Mouse (Mus musculus) spleen, postnatal 10 days (tissue): ENCODE measurements at regions not wholly inside any gene's neighbourhood (a gene's known extent, or its start where the extent isn't known, plus 50 kb on each side); places are given as distances from the start of the nearest gene placed in this dataset.

Experiments used
- DNase-seq, 2 experiments: peaks; one replicate each; pipeline ENCODE4 v3.0.0; 2021 to 2022; ENCODE audit warnings: low spot score in 2 of 2

- no peak for DNase-seq
Observed at GRCm38 (mm10) chr8:89202484-89203096, 158.6 kb upstream of the Sall1 start.

- no peak for DNase-seq
Observed at GRCm38 (mm10) chr8:89200301-89200700, 156.3 kb upstream of the Sall1 start.

- DNase-seq, result no peak
Observed at GRCm38 (mm10) chr8:89185314-89185713, 141.4 kb upstream of the Sall1 start.

GRCm38 (mm10) chr8:89175631-89176030, 131.7 kb upstream of the Sall1 start:
- no peak for DNase-seq

DNA sequence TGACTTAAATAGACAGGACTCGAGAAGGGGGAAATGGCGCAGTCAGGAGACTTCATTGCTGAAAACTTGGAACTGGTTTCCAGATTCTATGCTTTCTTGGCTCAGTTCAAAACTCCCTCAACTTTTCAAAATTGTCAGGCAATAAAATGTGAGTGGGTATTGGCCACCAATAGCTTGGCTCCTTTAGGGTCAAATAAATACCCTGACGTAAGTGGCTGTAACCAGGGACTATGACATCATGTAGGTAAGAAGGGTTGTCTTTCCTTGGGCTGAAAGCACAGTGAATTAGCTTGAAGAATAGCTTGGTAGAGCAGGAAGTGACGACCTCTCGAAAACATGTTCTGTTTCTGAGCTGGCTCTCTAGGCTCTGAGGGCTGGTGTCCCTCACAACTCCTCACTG, 127.6 kb upstream of the Sall1 start:
- no peak for DNase-seq

GRCm38 (mm10) chr8:89169484-89169883, 125.5 kb upstream of the Sall1 start:
- no peak for DNase-seq

GRCm38 (mm10) chr8:89167026-89167425, 123.1 kb upstream of the Sall1 start:
- DNase-seq, result no peak

- DNase-seq, result no peak
Observed at GRCm38 (mm10) chr8:89156909-89157308, 112.9 kb upstream of the Sall1 start.

DNA sequence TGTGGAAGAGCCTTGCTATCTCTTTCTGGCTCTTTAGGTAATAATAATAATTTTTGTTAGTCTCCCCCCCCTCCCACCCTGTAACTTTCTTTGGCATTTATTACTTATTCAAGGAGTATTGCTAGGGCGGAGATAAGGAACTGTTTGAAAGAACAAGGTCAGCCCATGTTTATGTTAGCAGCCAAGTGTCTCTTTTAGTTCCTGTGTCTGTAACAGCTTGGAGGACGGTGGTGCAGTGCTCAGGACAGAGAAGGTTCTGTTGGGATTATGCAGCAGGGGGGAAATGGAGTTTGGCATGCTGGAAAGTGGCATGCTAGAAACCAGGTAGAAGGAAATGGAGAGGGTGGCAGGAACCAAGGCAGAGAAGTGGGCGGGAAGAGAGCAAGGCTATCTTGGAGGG, 109.6 kb upstream of the Sall1 start:
- no peak for DNase-seq

DNA sequence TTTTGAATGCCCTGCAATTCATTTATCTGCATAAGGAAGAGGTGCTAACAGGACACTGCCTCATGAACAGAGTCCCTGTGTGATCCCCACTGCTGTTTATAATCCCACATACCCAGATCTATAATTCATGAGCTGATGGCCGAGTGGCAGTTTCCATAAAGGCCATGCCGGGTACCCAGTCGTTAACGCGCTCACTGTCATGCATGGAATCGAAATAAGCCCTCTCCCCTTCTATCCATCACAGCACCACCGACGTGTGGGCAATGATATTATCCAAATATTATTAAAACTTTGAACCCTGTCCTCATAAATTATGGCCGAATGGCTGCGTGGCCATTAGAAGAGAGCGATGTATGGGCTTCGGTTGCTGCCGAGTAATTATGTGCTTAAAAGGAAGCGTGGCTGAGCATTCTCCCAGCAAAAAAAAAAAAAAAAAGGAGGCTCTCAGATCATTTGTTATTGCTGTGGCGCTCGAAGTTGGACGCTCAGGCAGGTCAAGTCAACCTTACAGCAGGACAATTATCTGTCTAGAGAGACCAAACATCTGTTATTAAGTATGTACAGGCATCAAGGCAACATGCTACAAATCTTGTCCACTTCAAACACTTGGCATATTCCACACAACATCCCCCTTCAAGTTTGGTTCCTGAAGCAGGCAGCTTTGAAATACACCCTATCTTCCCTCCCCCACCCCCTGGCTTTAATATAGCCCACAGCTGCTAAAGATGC, 109.1 kb upstream of the Sall1 start:
- no peak for DNase-seq

DNA sequence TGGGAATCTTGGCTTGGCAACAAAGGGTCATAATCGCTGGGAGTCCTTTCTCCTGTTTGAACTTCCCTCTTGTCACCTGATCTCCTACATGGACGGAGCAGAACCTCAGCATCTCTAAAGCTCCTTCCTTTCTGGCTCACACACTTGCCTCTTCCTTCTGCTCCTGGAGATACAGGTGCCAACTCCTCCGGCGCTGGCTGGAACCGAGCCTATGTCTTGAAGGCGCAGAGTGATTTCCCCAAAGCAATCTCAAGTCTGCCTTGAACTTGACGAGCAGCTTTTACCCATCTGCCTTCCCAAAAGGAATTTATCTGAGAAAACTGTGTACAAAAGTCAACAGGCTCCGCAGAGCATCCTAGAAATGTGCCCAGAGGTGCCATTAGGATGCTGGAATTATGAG, 108.4 kb upstream of the Sall1 start:
- DNase-seq, result no peak

GRCm38 (mm10) chr8:89150952-89151351, 107.0 kb upstream of the Sall1 start:
- DNase-seq, result no peak

- DNase-seq, result no peak
Observed at GRCm38 (mm10) chr8:89141529-89142235, 97.7 kb upstream of the Sall1 start.

DNA sequence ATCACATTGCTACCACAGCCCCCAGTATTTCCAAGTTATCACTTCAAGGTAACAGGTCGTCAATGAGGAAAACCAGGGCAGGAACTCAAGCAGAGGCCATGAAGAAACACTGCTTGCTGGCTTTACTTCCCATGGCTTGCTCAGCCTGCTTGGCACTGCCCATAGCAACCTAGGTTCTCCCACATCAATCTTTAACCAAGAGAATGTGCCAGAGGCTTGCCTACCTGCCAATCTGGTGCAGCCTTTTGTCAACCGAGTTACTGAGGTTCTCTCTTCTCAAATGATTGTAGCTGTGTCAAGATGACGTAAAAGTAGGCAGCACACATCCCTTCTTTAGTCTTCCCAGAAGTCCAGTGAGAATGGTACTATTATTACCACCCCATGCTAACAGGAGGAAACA, 95.9 kb upstream of the Sall1 start:
- no peak for DNase-seq

GRCm38 (mm10) chr8:89138416-89139125, 94.6 kb upstream of the Sall1 start:
- no peak for DNase-seq

- no peak for DNase-seq
Observed at GRCm38 (mm10) chr8:89134581-89135484, 90.9 kb upstream of the Sall1 start.

GRCm38 (mm10) chr8:89134058-89134457, 90.1 kb upstream of the Sall1 start:
- no peak for DNase-seq

- no peak for DNase-seq
Observed at GRCm38 (mm10) chr8:89121051-89121450, 77.1 kb upstream of the Sall1 start.

DNA sequence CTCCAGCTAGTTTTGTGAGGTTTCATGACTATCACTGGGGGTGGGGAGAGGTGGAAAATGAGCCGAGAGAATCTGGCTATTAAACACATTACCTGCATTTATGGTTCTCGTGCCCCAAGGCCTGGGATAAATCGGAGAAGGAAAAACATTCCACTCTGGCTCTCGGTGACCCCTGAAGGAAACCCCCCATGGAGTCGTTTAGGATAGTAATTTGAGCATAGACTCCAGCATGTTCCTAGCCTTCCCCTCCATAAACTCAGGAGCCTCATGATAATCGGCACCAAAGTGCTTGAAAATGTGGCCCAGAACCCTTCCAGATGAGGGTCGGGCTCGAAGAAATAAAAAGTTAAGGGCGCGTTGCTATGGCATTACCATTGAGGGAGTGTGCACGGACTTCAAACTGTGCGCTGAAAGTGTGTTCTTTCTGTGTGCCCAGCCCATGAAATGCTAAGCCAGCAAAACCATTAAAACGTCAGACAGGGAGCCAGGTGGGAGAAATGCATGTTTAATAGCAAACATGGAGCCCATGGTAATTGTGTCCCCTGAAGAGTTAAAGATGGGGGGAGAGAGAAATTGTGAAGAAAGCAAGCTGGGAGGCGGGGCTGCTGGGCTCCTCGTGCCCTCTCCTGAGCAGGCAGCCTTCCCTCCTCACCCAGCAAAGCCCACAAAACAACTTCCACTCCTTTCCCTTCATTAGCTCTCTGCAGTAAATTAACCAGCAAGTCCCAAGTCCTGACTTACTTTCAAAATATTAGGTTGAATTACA, 64.1 kb upstream of the Sall1 start:
- no peak for DNase-seq

GRCm38 (mm10) chr8:89106346-89106745, 62.4 kb upstream of the Sall1 start:
- no peak for DNase-seq

DNA sequence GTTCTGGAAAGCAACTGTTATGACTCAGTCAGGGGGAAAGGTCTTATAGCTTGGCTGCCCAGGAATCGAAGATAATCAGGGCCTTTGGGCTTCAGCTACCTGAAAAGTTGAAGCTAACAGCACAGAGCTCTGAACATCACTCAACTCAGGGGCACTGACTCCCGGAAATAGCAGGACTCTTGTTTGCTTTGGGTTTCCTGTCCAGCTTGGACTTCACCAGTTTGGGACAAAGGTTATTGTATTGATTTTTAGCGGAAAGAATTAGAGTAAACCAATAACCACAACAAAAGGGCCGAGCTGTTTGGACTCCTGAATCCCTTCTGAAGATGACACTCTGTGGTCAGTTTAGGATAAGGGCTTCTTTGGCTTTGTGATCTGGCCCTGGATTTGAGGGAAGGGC, 53.4 kb upstream of the Sall1 start:
- no peak for DNase-seq
